Comparison of ENCODE assay signal across 8 mouse cellular contexts in genomic region chr10:115323295-115323694, GRCm38 (mm10). TPM values are rescaled to one million over a fixed set of nuclear protein-coding genes. Genes with fewer than 3 reads are reported as not detected.
A peak's percentile ranks its signal among the peaks of the same experiment; 100 is the strongest.
DNase-seq lines count a peak whose midpoint lies in the region; ATAC-seq and TF ChIP-seq lines count a peak whose summit lies in the region.

No protein-coding gene starts in this region.

- intact Hi-C loops in gastrocnemius, postnatal 14 days (cut with DNase I; ENCODE audit: low total_unique reads), result loop anchor here (5.0 to 10.0 kb wide), 2 partner anchors 62 to 294 kb away; partner anchors contain the start of genes Thap2 and Zfc3h1

- H3K27ac ChIP-seq in CH12.LX (ENCODE audit: insufficient read depth, low read depth), result no peak overlapping the region
- no peak overlapping the region for H3K27ac ChIP-seq in lung, embryonic 14.5 days (ENCODE audit: low read depth)

- peak; percentile 68 to 92; a peak in 3 of 4 replicates for TF ChIP-seq CTCF in CH12.LX (conservative IDR thresholded peaks at IDR 0.05 in 1 of 2, IDR thresholded peaks at IDR 0.05 in 1 of 2; ENCODE audit: low read depth in 2 of 2, low read length in 2 of 2)
- peak; percentile 75 for TF ChIP-seq CTCF in lung, embryonic 14.5 days (IDR thresholded peaks at IDR 0.05; ENCODE audit: low read depth)

- dilution Hi-C loops in CH12.LX (cut with MboI; ENCODE audit: extremely low pct_ligation_motif_present, extremely low pct_unique_long_range_greater_than_20kb, low sequenced_read_pairs), result no loop called here

- peaks cover 8 to 45% of the 10 kb centered on the region in 2 experiments for H3K4me1 ChIP-seq in CH12.LX (ENCODE audit: control insufficient read depth in 1 of 2, insufficient read depth in 2 of 2)
- no peaks in the 10 kb centered on the region for H3K4me1 ChIP-seq in lung, embryonic 14.5 days (ENCODE audit: insufficient read depth)

- no peaks in the 10 kb centered on the region for H3K9me3 ChIP-seq in CH12.LX (replicated peaks; ENCODE audit: low read length)
- H3K9me3 ChIP-seq in lung, embryonic 14.5 days (ENCODE audit: low read depth, low read length), result no peaks in the 10 kb centered on the region

- TF ChIP-seq EP300 in CH12.LX (IDR thresholded peaks at IDR 0.05; ENCODE audit: low read length), result no peak

- no peaks in the 10 kb centered on the region for H3K27me3 ChIP-seq in CH12.LX (replicated peaks)
- H3K27me3 ChIP-seq in lung, embryonic 14.5 days (ENCODE audit: insufficient read depth, low read length), result no peaks in the 10 kb centered on the region

- no peak for TF ChIP-seq POLR2A in CH12.LX (IDR thresholded peaks at IDR 0.05; ENCODE audit: low read depth, low read length)

- no peak overlapping the region for H3K4me2 ChIP-seq in CH12.LX (ENCODE audit: insufficient read depth, low read depth, poor library complexity, severe bottlenecking)
- H3K4me2 ChIP-seq in lung, embryonic 14.5 days, result no peak overlapping the region

- DNase-seq in CH12.LX (ENCODE audit: extremely low read depth), result peak; percentile 75
- DNase-seq in adipocyte (ENCODE audit: low spot score), result peak; percentile 84
- DNase-seq in cerebellum, postnatal 4 days (ENCODE audit: low spot score in 2 of 2), result peak; percentile 46 to 57
- DNase-seq in gastrocnemius, postnatal 14 days, result peak; percentile 68
- peak; percentile 66 to 76 for DNase-seq in kidney, postnatal 25 days
- DNase-seq in lung, embryonic 14.5 days, result peak; percentile 90
- DNase-seq in right cerebral cortex, adult 2 months (ENCODE audit: low spot score in 2 of 2), result peak; percentile 60 to 86
- DNase-seq in urinary bladder, postnatal 36 days (ENCODE audit: low spot score in 2 of 2), result peak; percentile 56 to 71

- H3K79me2 ChIP-seq in CH12.LX (replicated peaks; ENCODE audit: control insufficient read depth, extremely low read depth, insufficient read depth, poor library complexity, severe bottlenecking), result no peaks in the 10 kb centered on the region

- in situ Hi-C loops in CH12.LX (cut with MboI; ENCODE audit: low pct_ligation_motif_present, low pct_unique_long_range_greater_than_20kb, low sequenced_read_pairs), result no loop called here

- 11% methylated on average over 6 of the region's 6 CpGs for WGBS in lung, embryonic 14.5 days

- no peak overlapping the region for H3K9ac ChIP-seq in CH12.LX (ENCODE audit: insufficient read depth, low read depth)
- H3K9ac ChIP-seq in lung, embryonic 14.5 days, result no peak overlapping the region

- no peaks in the 10 kb centered on the region for H3K36me3 ChIP-seq in CH12.LX (replicated peaks in 1 of 2; ENCODE audit: control insufficient read depth in 1 of 2, insufficient read depth in 1 of 2, low read length in 1 of 2)
- no peaks in the 10 kb centered on the region for H3K36me3 ChIP-seq in lung, embryonic 14.5 days (ENCODE audit: insufficient read depth)

- ATAC-seq in lung, embryonic 14.5 days (ENCODE audit: insufficient read depth), result no peak

- H3K4me3 ChIP-seq in CH12.LX (replicated peaks in 1 of 3; ENCODE audit: low read depth in 2 of 3, low read length in 2 of 3, poor library complexity in 1 of 3), result no peak overlapping the region
- H3K4me3 ChIP-seq in lung, embryonic 14.5 days (ENCODE audit: low read depth, low read length), result no peak overlapping the region

- peak; percentile 97 for TF ChIP-seq RAD21 in CH12.LX (IDR thresholded peaks at IDR 0.05; ENCODE audit: low read depth, low read length)

TF ChIP-seq in CH12.LX, 34 proteins besides CTCF, POLR2A, EP300 and RAD21:
- TF ChIP-seq SMC3 (IDR thresholded peaks at IDR 0.05; ENCODE audit: low read depth, low read length) (peak; percentile 89), PAX5 (IDR thresholded peaks at IDR 0.05; ENCODE audit: low read length) (no peak), CHD1 (IDR thresholded peaks at IDR 0.05; ENCODE audit: low read depth, low read length) (no peak), MEF2A (IDR thresholded peaks at IDR 0.05; ENCODE audit: borderline replicate concordance, low read depth, low read length) (no peak), SIN3A (IDR thresholded peaks at IDR 0.05; ENCODE audit: low read length) (0 out of 2 replicates have a peak, but pooled peaks have one; percentile 33), ZC3H11A (IDR thresholded peaks at IDR 0.05; ENCODE audit: low read depth, low read length) (peak; percentile 57)

RNA-seq across cellular contexts. Expression of gene Rab21, which starts 7.9 kb away (rescaled TPM):
- 45.0 and 55.6 TPM in 2 replicates for total RNA-seq in CH12.LX (2012; rRNA removed)
- 57.4 and 57.9 TPM in 2 replicates for total RNA-seq in CH12.LX (2014; rRNA removed)
- 52.8 and 58.4 TPM in 2 replicates for polyA plus RNA-seq in CH12.LX (2012; ENCODE audit: insufficient read length, low read depth)
- 10 to 100 TPM; 29.3 to 31.6 TPM for total RNA-seq in gastrocnemius, postnatal 14 days (2021)
- 7.3 and 7.4 TPM in 2 replicates for polyA plus RNA-seq in lung, embryonic 14.5 days (2014; fragmentation: Nextera tagmentation; extraction: Ambion mirVana)

RNA-seq across cellular contexts. Expression of gene Tmem19, which starts 39.0 kb away (rescaled TPM):
- total RNA-seq in CH12.LX (2012; rRNA removed) (20.9 and 25.7 TPM in 2 replicates), CH12.LX (2014; rRNA removed) (26.0 and 34.3 TPM in 2 replicates)
- polyA plus RNA-seq in CH12.LX (2012; ENCODE audit: insufficient read length, low read depth), result 22.9 and 29.3 TPM in 2 replicates
- total RNA-seq in gastrocnemius, postnatal 14 days (2021), result 10 to 100 TPM; 11.6 to 14.2 TPM
- polyA plus RNA-seq in lung, embryonic 14.5 days (2014; fragmentation: Nextera tagmentation; extraction: Ambion mirVana), result 28.5 and 30.1 TPM in 2 replicates
